Mouse (Mus musculus): Measurements from ENCODE around the gene Disp1. TPM values are rescaled to one million over a fixed set of nuclear protein-coding genes. Genes with fewer than 3 reads are reported as not detected.

Disp1 gene
- total RNA-seq (2018; cell fraction: chromatin; rRNA removed) = 10 to 100 TPM in 22 of 26 experiments, 1 to 10 TPM in 4; 4.6 to 26.7 (median 16.3) TPM
- 10 to 100 TPM in 4 of 26 experiments, 1 to 10 TPM in 22; 4.8 to 10.5 (median 9.0) TPM for total RNA-seq (2018; cell fraction: cytosol; rRNA removed)
- 10 to 100 TPM in 17 of 26 experiments, 1 to 10 TPM in 9; 4.4 to 21.6 (median 14.7) TPM for total RNA-seq (2018; cell fraction: nucleus; rRNA removed)
- 6.3 to 10.1 TPM (median 7.8 TPM) in 3 replicates for polyA plus RNA-seq (2018)

- H3K27ac ChIP-seq = 0 out of 2 replicates have a peak within 1 kb of the TSS, but pooled peaks have one; percentile 12
- WGBS (ENCODE audit: missing documents) = 2% methylated on average over 56 of the region's 56 CpGs
- H3K36me3 ChIP-seq (ENCODE audit: inconsistent target) = no peaks in the 10 kb centered on the region
- H3K4me3 ChIP-seq (ENCODE audit: inconsistent target) = peak within 1 kb of the TSS; percentile 65
- peaks cover 39% of the 10 kb centered on the region; the same call in 1 of the 2 replicates for H3K79me2 ChIP-seq (ENCODE audit: inconsistent target)
These were observed at the start of gene Disp1 for GRCm38 (mm10) chr1:183220796-183221718. Disp1 (minus strand) TSS chr1:183221522.

- Histone ChIP-seq H3K27ac (no peak overlapping the region), H3K79me2 (ENCODE audit: inconsistent target) (no peaks in the 10 kb centered on the region), H3K36me3 (ENCODE audit: inconsistent target) (no peaks in the 10 kb centered on the region), H3K4me3 (ENCODE audit: inconsistent target) (no peak overlapping the region)
- 90% methylated on average over 6 of the region's 6 CpGs for WGBS (ENCODE audit: missing documents)
These were observed 46.3 kb upstream of the Disp1 start for GRCm38 (mm10) chr1:183267666-183268065.

- Histone ChIP-seq H3K4me3 (ENCODE audit: inconsistent target) (peak overlapping the region; percentile 7; the same call in 1 of the 2 replicates), H3K27ac (peak overlapping the region; percentile 95), H3K36me3 (ENCODE audit: inconsistent target) (no peaks in the 10 kb centered on the region), H3K79me2 (ENCODE audit: inconsistent target) (no peaks in the 10 kb centered on the region)
- WGBS (ENCODE audit: missing documents) = 40% methylated on average over 13 of the region's 14 CpGs
These were observed 44.7 kb upstream of the Disp1 start for GRCm38 (mm10) chr1:183265921-183266467.

- H3K4me3 ChIP-seq (ENCODE audit: inconsistent target) = no peak overlapping the region
- 39% methylated on average over 13 of the region's 13 CpGs for whole genome bisulfite sequencing (ENCODE audit: missing documents)
- H3K79me2 ChIP-seq (ENCODE audit: inconsistent target) = no peaks in the 10 kb centered on the region
- peak overlapping the region; percentile 95 for H3K27ac ChIP-seq
- H3K36me3 ChIP-seq (ENCODE audit: inconsistent target) = no peaks in the 10 kb centered on the region
These were observed 43.1 kb upstream of the Disp1 start for GRCm38 (mm10) chr1:183264145-183265008.

- WGBS (ENCODE audit: missing documents) = 90% methylated on average over 10 of the region's 10 CpGs
- H3K4me3 ChIP-seq (ENCODE audit: inconsistent target) = no peak overlapping the region
- H3K36me3 ChIP-seq (ENCODE audit: inconsistent target) = no peaks in the 10 kb centered on the region
- no peak overlapping the region for H3K27ac ChIP-seq
- no peaks in the 10 kb centered on the region for H3K79me2 ChIP-seq (ENCODE audit: inconsistent target)
These were observed 31.3 kb upstream of the Disp1 start for GRCm38 (mm10) chr1:183252574-183252973.

- Histone ChIP-seq H3K79me2 (ENCODE audit: inconsistent target) (no peaks in the 10 kb centered on the region), H3K27ac (no peak overlapping the region), H3K36me3 (ENCODE audit: inconsistent target) (no peaks in the 10 kb centered on the region), H3K4me3 (ENCODE audit: inconsistent target) (no peak overlapping the region)
- 93% methylated on average over 2 of the region's 2 CpGs for WGBS (ENCODE audit: missing documents)
These were observed 30.5 kb upstream of the Disp1 start for GRCm38 (mm10) chr1:183251818-183252217.

GRCm38 (mm10) chr1:183250612-183251011 lies 29.3 kb upstream of the Disp1 start:
- Histone ChIP-seq H3K79me2 (ENCODE audit: inconsistent target) (no peaks in the 10 kb centered on the region), H3K4me3 (ENCODE audit: inconsistent target) (no peak overlapping the region), H3K36me3 (ENCODE audit: inconsistent target) (no peaks in the 10 kb centered on the region), H3K27ac (no peak overlapping the region)
- WGBS (ENCODE audit: missing documents) = 76% methylated on average over 4 of the region's 4 CpGs

GRCm38 (mm10) chr1:183248144-183248543 lies 26.8 kb upstream of the Disp1 start:
- WGBS (ENCODE audit: missing documents) = 64% methylated on average over 1 of the region's 1 CpGs
- Histone ChIP-seq H3K36me3 (ENCODE audit: inconsistent target) (no peaks in the 10 kb centered on the region), H3K27ac (no peak overlapping the region), H3K4me3 (ENCODE audit: inconsistent target) (no peak overlapping the region), H3K79me2 (ENCODE audit: inconsistent target) (no peaks in the 10 kb centered on the region)

GRCm38 (mm10) chr1:183243293-183243692 lies 22.0 kb upstream of the Disp1 start:
- Histone ChIP-seq H3K79me2 (ENCODE audit: inconsistent target) (no peaks in the 10 kb centered on the region), H3K4me3 (ENCODE audit: inconsistent target) (no peak overlapping the region), H3K36me3 (ENCODE audit: inconsistent target) (no peaks in the 10 kb centered on the region), H3K27ac (no peak overlapping the region)
- 89% methylated on average over 7 of the region's 7 CpGs for WGBS (ENCODE audit: missing documents)

- 33% methylated on average over 1 of the region's 2 CpGs for WGBS (ENCODE audit: missing documents)
- H3K27ac ChIP-seq = no peak overlapping the region
- no peaks in the 10 kb centered on the region for H3K36me3 ChIP-seq (ENCODE audit: inconsistent target)
- no peak overlapping the region for H3K4me3 ChIP-seq (ENCODE audit: inconsistent target)
- H3K79me2 ChIP-seq (ENCODE audit: inconsistent target) = no peaks in the 10 kb centered on the region
These were observed 16.6 kb upstream of the Disp1 start for GRCm38 (mm10) chr1:183237901-183238300.

GRCm38 (mm10) chr1:183236460-183236859 lies 15.1 kb upstream of the Disp1 start:
- Histone ChIP-seq H3K79me2 (ENCODE audit: inconsistent target) (no peaks in the 10 kb centered on the region), H3K4me3 (ENCODE audit: inconsistent target) (no peak overlapping the region)
- 88% methylated on average over 5 of the region's 5 CpGs for WGBS (ENCODE audit: missing documents)

GRCm38 (mm10) chr1:183233679-183234174 lies 12.4 kb upstream of the Disp1 start:
- 94% methylated on average over 11 of the region's 11 CpGs for WGBS (ENCODE audit: missing documents)
- Histone ChIP-seq H3K79me2 (ENCODE audit: inconsistent target) (no peaks in the 10 kb centered on the region), H3K36me3 (ENCODE audit: inconsistent target) (no peaks in the 10 kb centered on the region), H3K4me3 (ENCODE audit: inconsistent target) (no peak overlapping the region), H3K27ac (no peak overlapping the region)

More at GRCm38 (mm10) chr1:183236460-183236859, 15.1 kb upstream of the Disp1 start:
- Histone ChIP-seq H3K36me3 (ENCODE audit: inconsistent target) (no peaks in the 10 kb centered on the region), H3K27ac (no peak overlapping the region)

- H3K4me3 ChIP-seq (ENCODE audit: inconsistent target) = no peak overlapping the region
- H3K27ac ChIP-seq = no peak overlapping the region
- no peaks in the 10 kb centered on the region for H3K79me2 ChIP-seq (ENCODE audit: inconsistent target)
- WGBS (ENCODE audit: missing documents) = 91% methylated on average over 7 of the region's 7 CpGs
- H3K36me3 ChIP-seq (ENCODE audit: inconsistent target) = no peaks in the 10 kb centered on the region
These were observed 11.8 kb upstream of the Disp1 start for GRCm38 (mm10) chr1:183232985-183233678.

Measured in macrophage (primary cell).